Mouse (Mus musculus): ENCODE results near the gene Atf1. TPM values are rescaled to one million over a fixed set of nuclear protein-coding genes. Genes with fewer than 3 reads are reported as not detected.

The Atf1 gene
- total RNA-seq, 2 experiments from 2014 or later, result 44.2 to 57.7 TPM

- no peak for DNase-seq (ENCODE audit: low spot score)
Observed at GRCm38 (mm10) chr15:100215092-100215491, 12.5 kb upstream of the Atf1 start.

GRCm38 (mm10) chr15:100216173-100216572 is 11.4 kb upstream of the Atf1 start:
- no peak for DNase-seq (ENCODE audit: low spot score)

- no peak for DNase-seq (ENCODE audit: low spot score)
Observed at GRCm38 (mm10) chr15:100218018-100218417, 9.6 kb upstream of the Atf1 start.

GRCm38 (mm10) chr15:100219396-100219795 is 8.2 kb upstream of the Atf1 start:
- peak; percentile 54 for DNase-seq (ENCODE audit: low spot score)

- no peak for DNase-seq (ENCODE audit: low spot score)
Observed at GRCm38 (mm10) chr15:100220916-100221315, 6.7 kb upstream of the Atf1 start.

- DNase-seq (ENCODE audit: low spot score), result no peak
Observed at GRCm38 (mm10) chr15:100225381-100225780, 2.2 kb upstream of the Atf1 start.

- no peak for DNase-seq (ENCODE audit: low spot score)
Observed at GRCm38 (mm10) chr15:100225891-100226290, 1.7 kb upstream of the Atf1 start.

- DNase-seq (ENCODE audit: low spot score), result peak; percentile 38
Observed at GRCm38 (mm10) chr15:100227031-100227662, 472 bp upstream of the Atf1 start.

- DNase-seq (ENCODE audit: low spot score), result no peak
Observed at GRCm38 (mm10) chr15:100228535-100229336, 1.1 kb downstream of the Atf1 start.

GRCm38 (mm10) chr15:100230655-100231054 is 3.0 kb downstream of the Atf1 start:
- DNase-seq (ENCODE audit: low spot score), result no peak

- DNase-seq (ENCODE audit: low spot score), result no peak
Observed at GRCm38 (mm10) chr15:100231616-100232525, 4.3 kb downstream of the Atf1 start.

- no peak for DNase-seq (ENCODE audit: low spot score)
Observed at GRCm38 (mm10) chr15:100235208-100235965, 7.8 kb downstream of the Atf1 start.

- no peak for DNase-seq (ENCODE audit: low spot score)
Observed at GRCm38 (mm10) chr15:100236952-100237351, 9.3 kb downstream of the Atf1 start.

- no peak for DNase-seq (ENCODE audit: low spot score)
Observed at GRCm38 (mm10) chr15:100241780-100242179, 14.2 kb downstream of the Atf1 start.

GRCm38 (mm10) chr15:100245951-100246350 is 18.3 kb downstream of the Atf1 start:
- DNase-seq (ENCODE audit: low spot score), result no peak

GRCm38 (mm10) chr15:100247296-100247695 is 19.7 kb downstream of the Atf1 start:
- DNase-seq (ENCODE audit: low spot score), result no peak

- DNase-seq (ENCODE audit: low spot score), result no peak
Observed at GRCm38 (mm10) chr15:100248665-100249433, 21.2 kb downstream of the Atf1 start.

GRCm38 (mm10) chr15:100251153-100251780 is 23.6 kb downstream of the Atf1 start:
- DNase-seq (ENCODE audit: low spot score), result no peak

- DNase-seq (ENCODE audit: low spot score), result no peak
Observed at GRCm38 (mm10) chr15:100256386-100256785, 28.8 kb downstream of the Atf1 start.

- DNase-seq (ENCODE audit: low spot score), result no peak
Observed at GRCm38 (mm10) chr15:100257305-100257704, 29.7 kb downstream of the Atf1 start.
